Mouse (Mus musculus): ENCODE measurements around the gene Coro2b.

Gene Coro2b

DNA sequence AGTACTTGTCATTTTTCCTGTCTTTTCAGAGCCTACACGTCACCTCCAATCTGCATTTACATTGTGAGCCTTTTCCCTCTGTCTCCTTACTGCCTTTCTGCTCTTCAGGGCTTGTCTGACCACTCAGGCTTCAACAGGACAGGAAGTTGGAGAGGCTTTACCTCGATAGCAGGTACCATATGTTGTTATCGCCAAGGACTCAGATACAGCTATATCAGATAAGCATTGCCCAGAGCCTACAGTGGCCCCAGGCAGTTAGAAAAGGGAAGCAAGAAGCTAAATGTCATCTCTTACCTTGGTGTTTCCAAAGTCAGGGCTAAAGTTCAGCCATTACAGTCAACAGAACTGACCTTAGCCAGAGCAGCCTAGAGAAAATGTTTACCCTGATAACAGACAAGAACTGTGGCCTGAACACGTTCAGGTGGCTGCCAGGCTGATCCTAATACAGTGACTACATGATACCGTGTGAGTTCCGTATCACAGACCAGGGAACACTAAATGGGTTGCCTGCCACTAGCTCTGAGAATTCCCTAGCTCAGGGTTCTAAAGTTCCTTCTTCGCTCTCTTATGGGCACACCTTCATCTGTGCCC lies 130.3 kb downstream of the Coro2b start:
- DNase-seq (ENCODE audit: extremely low read depth, insufficient read length, low spot score): no peak

DNA sequence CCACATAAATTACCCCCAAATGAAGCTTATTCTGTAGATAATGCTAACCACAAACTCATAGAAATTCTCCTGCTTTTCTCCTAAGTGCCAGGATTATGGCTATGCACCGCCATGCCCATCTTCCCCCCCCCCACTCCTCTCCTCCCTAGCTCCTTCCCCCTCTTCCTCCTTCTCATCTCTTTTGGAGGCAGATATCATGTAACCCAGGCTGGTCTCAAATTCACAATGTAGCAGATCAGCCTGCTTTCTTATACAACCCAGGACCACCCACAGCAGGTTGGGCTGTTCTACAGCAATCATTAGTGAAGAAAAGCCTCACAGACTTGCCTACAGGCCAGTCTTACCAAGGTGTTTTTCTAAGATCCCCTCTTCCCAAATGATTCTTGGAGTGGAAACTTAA lies 135.3 kb downstream of the Coro2b start:
- DNase-seq (ENCODE audit: extremely low read depth, insufficient read length, low spot score): no peak

DNA sequence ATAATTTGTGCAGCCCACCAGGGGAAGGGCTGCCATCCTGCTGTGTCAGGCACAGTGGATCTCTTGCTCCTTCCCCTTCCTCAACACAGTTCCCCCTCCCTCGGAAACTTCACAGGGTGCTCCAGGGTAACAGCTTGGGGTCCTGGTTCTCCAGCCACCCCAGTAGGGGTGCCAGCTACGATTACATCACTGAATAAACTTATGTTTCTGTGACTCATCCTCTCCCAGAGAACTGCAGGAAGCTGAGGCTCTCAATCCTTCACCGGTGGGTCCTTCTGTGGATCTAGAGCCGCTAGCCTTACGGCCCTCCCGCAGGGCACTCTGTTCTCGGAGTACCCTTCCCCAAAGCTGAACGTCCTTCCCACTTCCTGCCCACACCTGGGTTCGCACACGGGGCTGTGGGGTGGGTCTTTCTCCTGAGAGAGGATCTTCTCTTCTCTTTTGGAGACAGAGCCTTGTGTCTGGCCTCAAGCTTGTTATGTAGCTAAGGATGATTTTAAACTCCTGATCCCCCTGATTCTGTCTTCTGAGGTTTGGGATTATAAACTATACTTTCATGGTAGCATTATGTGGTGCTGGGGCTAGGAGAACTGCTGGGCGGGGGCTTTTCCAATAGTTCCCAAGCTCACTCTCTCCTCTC lies 136.2 kb downstream of the Coro2b start:
- peak; percentile 74 for DNase-seq (ENCODE audit: extremely low read depth, insufficient read length, low spot score)

DNA sequence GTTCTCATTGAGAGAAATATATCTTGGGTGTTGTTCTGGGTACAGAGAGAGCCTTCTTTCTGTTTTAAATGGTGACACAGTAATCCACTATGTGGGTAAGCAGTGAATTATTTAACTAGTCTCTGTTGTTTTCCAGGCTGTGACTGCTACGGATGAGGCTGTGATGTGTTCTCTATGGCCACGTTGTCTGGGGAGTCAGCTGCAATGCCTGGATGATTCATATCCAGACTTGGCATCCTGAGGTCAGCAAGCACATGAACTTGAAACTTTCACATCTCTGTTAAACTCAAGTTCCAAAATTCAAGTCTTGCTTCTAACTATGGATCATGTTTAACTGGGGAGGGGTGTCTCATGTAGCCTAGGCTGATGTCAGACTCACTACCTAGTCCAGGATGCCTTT lies 142.7 kb downstream of the Coro2b start:
- no peak for DNase-seq (ENCODE audit: extremely low read depth, insufficient read length, low spot score)

DNA sequence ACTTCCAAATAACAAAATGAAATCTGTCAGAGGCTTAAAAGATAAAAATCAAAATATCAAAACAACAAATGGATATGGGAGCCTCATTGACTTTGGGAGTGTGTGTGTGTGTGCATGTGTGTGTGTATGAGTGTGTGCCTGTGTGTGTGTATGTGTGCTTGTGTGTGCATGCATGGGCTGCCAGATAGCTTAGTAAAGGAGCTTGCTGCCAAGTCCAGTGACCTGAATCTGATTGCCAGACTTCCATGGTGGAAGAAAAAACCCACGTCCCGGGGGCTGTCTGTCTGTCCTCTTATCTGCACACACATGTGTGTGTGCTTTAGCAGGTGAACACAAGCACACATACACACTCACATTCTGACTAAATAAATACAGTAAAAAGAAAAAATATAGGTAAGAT lies 143.3 kb downstream of the Coro2b start:
- DNase-seq (ENCODE audit: extremely low read depth, insufficient read length, low spot score): no peak

DNA sequence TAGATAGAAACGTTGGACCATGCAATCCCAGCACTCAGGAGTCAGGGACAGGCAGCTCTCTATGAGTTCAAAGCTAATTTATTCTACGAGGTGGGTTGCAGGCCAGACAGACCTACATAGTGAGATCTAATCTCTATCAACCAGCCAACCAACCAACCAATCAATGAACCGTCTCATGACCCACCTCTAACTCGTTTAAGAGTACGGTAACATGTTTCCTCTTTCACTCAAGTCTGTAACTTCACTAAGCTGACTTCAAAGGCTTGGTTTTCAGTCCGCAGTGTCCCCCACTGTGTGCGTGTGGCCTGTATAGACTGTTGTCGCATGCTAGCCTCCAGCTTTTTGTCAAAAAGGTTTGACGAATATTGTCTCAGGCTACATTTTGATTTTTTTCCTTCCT lies 147.1 kb downstream of the Coro2b start:
- DNase-seq (ENCODE audit: extremely low read depth, insufficient read length, low spot score): no peak

DNA sequence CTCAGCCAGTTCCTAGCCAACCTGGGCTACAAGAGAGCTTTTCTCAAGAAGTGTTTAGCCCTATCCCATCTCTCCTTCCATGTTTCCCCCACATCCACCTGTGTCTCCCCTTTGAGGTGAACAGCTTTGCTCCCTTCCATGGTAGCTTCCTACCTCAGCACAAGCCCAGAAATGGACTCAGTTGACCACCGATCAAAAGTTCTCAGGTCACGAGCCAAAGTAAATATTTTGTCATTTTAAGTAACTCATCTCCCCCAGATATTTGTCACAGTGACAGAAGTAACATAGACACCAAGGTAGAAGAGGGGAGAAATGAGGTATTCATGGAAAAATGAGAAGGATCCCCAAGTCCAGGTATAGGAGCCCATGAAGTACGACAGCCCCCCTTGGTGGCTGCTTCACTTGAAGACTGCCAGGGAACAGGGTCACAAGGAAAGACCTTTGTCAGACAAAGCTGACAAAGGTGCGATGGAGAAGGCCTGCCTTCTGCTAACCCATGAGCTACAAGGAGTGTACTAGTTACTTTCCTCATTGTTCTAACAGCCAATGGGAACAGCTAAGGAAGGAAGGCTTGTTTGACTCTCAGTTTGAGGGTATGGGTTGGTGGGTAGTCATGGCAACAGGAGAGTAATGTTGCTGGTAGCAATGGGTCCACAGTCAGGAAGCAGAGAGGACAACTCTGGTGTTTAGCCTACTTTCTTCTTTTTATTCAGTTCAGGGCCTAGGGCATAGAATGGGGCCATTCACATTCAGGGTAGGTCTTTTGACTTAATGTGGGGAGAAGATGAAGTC lies 150.9 kb downstream of the Coro2b start:
- no peak for DNase-seq (ENCODE audit: extremely low read depth, insufficient read length, low spot score)

DNA sequence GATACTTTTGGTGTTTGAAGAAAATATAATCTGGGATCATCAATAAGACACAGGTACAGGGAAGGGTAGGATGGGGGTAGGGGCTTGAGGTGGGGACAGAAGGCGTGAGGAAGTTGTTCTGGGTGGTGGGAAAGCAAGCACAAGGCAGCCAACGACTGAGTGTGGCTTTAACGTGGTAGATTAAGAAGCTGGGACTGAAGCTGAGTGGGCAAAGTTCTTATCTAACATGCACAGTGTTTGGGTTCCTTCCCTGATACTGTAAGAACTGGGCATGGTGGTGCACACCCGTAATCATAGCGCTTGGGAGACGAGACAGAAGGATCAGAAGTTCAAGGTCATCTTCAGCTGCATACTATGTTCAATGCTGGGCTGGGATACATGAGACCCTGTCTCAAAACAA lies 151.8 kb downstream of the Coro2b start:
- DNase-seq (ENCODE audit: extremely low read depth, insufficient read length, low spot score): no peak

DNA sequence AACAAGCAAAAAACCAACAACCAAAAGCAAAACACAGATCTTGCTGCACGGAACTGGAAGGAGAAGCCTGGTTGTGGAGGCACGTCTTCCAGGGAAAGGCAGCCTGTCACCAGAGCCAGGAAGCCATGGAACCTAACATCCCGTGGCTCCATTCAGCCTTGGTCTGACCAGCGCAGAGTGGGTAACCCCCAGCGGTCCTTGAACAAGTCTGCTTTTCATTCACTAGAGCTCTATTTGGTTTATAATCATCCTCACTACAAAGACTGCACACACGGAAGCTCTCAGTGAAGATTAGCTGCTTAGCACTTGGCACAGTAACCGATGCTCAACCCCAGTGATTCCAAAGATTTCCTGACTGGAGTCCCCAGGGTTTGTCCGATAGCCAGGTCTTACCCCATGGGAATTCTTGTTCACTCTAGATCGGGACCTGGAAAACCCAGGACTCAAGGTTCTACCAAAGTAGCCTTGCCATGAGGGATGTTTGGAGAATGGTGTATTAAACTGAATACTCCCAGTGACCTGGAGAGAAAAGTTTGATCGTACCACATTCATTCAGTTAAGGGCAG lies 154.2 kb downstream of the Coro2b start:
- DNase-seq (ENCODE audit: extremely low read depth, insufficient read length, low spot score): no peak

DNA sequence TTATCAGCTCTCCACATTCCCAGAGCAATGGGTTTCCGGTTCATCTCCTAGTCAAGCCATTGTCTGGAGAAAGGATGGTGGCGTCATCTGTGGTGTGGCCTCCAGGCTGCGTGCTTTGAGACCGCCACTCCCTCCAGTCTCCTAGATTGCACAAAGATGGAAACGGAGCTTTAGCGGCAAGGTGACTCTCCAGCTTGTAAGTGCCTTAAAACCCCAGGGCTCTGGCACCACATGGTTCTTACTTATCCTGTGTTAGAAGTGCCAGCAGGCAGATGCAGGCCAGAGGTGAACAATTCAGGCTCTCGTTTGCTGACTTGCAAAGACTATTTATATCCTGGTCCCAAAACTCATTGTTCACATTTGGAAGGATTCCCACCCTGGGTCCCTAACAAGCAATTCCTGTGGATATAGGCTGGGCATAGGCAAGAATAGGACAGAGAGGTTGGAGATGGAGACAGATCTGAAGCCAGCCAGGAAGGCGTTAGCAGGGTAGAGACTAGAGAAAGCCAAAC lies 155.4 kb downstream of the Coro2b start:
- no peak for DNase-seq (ENCODE audit: extremely low read depth, insufficient read length, low spot score)

DNA sequence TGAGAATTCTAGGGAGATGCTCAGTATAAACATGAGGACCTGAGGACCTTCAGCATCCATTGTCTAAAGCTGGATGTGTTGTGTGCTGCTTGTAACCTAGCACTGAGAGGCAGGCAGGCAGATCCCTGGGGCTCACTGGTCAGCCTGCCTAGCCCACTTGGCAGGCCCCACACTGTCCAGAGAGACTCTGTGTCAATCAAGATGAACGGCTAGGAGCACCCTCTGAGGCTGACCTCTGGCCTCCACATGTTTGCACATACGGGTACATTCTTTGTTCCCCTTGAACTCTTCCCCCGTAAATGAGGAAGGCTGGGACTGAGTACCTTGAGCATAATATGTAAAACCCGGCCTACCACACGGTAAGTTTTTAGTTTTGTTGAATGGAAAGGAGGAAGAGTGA lies 156.5 kb downstream of the Coro2b start:
- DNase-seq (ENCODE audit: extremely low read depth, insufficient read length, low spot score): no peak

DNA sequence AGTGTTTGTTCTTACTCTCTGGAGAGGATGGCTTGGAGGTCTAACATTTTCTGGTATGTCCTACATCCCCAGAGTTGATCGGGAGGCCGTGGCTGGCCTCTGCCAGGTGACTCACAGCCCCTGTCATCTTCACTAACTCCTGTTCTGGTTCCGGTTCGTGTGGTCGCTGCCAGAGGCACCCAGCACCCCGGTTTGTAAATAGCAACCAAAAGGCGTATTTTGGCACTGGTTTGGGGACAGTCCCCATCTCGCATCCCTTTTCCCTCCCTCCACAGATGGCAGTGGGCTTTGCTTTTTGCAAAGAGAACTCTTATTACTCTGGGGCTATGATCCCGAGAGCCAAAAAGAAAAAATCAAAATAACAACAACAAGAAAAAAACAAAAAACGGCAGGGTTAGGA lies 158.9 kb downstream of the Coro2b start:
- no peak for DNase-seq (ENCODE audit: extremely low read depth, insufficient read length, low spot score)

DNA sequence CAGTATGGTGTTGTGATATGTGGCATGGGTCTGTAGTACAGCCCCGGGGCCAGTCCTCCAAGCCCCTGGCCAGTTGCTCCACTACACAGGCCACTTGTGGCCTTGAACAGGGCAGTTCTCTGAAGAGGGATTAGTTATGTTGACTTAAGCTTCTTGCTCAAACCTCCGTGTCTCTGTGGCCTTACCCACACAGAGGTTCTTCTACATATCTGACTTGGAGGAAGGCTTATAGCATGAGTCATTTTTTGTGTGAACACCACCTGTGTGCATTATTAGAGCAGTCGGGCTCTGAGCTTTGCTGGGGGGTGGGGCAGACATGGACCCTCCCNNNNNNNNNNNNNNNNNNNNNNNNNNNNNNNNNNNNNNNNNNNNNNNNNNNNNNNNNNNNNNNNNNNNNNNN lies 162.6 kb downstream of the Coro2b start:
- DNase-seq (ENCODE audit: extremely low read depth, insufficient read length, low spot score): no peak

DNA sequence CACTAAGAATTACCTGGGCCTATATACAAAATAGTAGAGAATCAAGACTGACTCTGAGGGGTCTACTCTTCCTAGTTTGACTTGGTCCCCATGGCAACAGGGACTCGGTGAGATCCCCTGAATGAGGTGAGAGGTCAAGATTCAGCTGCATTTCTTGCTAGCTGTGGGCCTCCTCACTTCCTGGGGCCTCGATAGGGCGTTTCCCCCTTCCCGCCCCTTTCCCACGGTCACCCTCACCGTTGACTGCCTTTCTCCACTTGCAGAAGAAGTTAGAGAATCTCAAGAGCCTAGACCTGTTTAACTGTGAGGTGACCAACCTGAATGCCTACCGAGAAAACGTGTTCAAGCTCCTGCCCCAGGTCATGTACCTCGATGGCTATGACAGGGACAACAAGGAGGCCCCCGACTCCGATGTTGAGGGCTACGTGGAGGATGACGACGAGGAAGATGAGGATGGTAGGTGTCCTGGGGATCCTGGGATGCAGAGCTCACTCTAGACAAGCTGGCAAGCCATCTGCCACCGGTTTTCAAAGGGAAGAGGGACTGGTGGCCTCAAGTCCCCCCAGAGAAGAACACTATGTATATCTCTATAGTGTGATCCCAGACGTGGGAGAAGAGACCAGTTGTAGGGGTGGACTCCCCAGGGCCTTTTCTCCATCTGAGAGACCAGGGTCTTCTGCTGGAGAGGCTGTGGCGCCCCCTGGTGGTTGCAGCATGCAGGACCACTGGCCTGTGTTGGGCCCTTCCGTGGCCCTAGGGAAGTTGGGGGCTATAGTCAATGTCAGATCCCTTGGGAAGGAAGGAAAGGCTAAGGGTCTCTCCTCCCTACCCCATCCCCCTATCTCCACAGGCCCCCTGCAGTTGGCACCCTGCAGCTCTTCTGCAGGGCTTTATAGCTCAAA lies 163.4 kb downstream of the Coro2b start:
- DNase-seq (ENCODE audit: extremely low read depth, insufficient read length, low spot score): no peak

DNA sequence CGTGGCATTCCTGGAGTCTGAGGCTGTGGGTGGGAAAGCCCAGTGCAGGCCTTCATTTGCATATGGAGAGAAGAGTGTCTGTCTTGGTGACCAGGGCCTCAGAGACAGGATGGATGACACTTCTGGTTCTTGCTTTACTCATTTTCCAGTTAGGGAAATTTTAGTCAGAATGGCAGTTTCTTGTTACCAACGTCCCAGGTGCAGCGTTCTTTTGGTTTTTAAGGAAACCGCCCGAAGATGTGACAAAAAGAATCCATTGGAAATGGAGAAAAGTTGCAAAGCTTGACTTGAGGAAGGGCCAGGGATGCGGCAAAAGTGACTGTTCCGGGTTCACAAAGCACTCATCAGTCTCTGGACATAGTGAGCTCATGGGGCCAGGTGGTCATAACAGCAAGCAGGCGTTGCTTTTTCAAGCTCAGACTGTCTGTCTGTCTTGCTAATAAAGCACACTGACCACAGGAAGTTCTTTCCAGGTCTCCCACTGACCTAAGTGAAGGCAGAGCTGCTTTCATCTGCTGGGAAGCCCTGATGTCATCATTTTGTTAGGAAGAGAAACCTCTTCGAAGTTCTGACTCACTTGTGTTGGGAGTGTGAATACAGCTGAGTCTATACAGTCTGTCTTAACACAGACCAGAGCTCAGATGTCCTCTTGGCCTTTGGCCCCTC lies 164.2 kb downstream of the Coro2b start:
- DNase-seq (ENCODE audit: extremely low read depth, insufficient read length, low spot score): no peak

DNA sequence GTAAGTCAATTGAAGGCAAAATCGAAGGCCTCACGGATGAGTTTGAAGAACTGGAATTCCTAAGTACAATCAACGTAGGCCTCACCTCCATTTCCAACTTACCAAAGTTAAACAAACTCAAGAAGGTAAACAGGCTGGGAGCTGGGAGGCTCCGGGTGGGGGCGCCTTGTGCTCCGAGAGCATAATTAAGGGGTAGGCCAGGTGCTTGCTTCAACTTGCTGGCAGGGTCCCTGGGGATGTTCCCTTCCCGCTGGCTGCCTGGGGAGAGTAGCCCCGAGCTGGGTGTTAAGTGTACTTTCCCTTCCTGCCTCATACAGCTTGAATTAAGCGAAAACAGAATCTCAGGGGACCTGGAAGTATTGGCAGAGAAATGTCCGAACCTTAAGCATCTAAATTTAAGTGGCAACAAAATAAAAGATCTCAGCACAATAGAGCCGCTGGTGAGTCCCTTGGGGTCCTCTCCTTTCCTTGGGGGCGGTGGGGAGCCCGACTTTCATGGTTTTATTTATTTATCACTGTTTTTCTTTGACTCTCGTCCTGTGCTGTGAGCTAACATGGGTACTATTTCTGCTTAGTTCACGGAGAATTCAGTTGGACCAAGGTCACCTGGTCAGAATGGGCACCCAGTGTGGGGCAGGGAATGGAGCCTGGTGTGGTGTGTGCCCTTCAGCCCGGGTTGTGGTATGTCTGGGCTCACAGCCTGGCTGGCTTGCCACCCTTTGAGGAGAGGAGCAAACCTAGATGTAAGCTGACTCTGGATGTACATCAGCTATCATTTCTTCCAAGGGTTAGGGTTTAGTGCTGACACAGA lies 164.9 kb downstream of the Coro2b start:
- no peak for DNase-seq (ENCODE audit: extremely low read depth, insufficient read length, low spot score)

DNA sequence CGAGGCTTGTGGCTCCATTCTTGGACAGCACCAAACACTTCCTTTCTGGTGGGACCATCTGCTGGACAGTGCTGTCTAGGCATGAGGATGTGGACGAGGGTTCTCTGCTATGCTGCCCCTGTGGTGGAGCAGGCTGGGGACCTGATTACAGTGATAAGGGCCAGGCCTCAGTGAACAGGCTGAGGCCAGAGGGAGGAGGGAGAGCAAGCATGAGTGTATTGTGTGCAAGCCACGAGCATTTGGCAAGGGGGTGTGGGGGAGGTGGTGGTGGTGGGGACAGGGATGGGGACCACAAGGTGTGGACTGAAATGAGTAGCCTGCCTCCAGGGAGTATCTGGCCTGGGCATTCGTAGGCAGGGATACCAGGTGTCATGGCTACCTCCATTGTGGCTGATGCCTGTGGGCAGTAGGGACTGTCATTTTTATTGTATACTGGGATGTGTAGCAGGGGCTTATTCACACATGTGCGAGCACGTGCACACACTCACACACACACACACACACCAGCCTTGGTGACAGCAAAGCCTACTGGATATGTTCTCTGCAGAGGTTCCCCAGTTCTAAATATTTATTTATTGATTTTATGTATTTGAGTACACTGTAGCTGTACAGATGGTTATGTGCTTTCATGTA lies 166.1 kb downstream of the Coro2b start:
- DNase-seq (ENCODE audit: extremely low read depth, insufficient read length, low spot score): no peak

DNA sequence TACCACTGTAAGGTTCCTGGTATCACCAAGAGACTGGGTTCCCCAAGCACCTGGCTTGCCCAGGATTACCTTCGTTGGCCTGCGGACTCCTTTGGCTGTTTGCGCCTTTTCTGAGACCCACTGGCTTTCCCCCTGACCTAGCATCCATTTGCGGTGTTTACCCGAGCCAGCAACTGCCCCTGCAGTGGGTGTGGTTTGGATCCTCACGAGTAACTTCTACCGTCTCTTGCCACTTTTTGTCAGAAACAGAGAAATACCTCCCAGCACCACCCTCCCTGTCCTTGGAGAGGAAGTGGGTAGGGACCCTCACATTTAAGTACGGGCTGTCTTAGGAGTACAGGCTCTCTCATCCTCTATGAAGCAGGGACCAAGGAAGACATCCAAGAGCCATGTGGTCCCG lies 166.7 kb downstream of the Coro2b start:
- no peak for DNase-seq (ENCODE audit: extremely low read depth, insufficient read length, low spot score)

All from 3134 (cell line).